Mouse (Mus musculus): ENCODE results near the gene Arl15.

The Arl15 gene

DNA sequence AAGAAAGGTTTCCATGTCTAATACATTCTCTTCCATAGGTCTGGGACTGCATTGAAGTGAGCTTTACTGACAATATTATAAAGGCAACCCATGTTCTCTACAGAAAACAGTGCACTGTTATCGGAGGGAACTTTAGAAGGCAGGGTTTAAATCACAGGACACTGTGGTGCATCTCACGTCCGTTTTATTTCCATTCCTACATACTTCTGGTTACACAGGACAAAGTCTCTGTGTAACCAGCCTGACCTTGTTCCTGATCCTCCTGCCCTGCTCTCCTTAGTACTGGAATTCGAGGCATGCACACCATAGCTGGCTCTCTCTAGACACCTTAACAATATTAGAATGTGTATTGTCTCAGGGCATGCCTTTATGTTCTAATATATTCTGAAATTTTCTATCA, 368.4 kb downstream of the Arl15 start:
- no peak for DNase-seq

DNA sequence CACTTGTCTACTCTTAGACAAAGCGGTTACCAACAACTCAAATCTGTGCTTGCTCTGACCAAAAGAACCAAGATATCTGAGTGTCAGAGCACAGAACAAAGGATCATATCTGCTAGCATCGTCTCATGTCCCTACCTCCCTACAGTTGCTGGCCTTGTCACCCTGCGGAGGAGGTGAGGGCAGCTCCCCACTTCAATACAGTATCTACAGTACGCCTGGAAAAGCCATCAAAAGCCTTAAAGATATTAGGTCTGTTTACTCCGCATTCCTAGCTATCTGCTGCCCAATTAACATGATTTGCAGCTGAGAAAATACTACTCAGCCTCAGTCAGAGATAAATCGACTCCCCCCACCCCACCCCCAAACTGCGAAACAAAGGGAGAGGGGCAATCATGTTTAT, 371.3 kb downstream of the Arl15 start:
- no peak for DNase-seq

DNA sequence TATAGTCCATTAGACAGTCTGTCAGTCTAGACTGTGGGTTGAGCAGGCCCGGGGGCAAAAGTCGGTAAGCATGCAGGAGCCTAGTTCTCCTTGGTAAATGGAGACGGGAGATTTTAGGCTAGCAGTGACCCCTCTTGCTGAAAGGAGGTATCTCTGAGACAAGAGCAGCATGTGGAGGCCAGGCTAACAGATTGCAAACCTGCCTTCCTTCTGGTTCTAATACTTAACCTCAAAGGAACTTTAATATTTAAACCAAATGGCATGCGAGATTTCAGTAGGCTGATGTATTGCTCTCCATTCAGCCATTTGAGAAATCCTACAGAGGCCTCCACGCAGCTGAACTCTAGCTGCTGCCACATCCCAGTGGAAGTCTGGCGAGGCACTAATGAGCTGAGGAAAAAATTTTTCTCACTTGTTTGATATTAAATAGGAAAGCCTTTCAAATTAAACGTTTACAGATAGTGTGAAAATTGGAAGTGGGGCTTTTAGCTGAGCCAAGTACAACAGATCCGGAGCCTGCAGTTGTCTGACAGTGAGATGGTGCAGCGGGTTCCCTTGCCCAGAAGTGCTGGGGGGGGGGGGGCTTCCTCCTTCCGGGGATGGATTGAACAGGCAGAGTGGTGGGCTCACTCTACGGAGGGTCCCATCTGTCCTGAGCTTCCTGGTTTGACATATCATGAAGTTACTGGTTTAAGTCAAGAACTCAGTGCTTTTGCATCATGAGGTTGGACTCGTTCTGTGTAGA, 372.3 kb downstream of the Arl15 start:
- DNase-seq, result no peak

DNA sequence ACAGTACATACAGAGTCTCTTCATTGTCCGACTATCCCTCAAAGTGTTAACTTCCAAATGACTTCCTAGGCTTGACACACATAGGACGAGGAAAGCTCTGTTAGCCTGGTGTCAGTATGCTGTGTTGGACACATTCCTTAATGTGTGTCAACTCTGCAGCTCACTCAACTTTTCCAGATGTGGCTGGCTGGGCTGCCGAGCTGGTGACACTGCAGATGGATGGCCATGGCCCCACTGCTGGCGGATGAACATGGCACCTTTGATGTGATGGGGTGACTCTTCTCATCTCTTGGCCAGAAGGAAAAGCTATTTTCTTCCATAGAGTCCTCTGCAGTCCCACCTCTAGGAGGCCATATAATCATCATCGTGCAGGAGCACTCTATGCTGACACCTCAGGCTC, 375.8 kb downstream of the Arl15 start:
- DNase-seq, result no peak

DNA sequence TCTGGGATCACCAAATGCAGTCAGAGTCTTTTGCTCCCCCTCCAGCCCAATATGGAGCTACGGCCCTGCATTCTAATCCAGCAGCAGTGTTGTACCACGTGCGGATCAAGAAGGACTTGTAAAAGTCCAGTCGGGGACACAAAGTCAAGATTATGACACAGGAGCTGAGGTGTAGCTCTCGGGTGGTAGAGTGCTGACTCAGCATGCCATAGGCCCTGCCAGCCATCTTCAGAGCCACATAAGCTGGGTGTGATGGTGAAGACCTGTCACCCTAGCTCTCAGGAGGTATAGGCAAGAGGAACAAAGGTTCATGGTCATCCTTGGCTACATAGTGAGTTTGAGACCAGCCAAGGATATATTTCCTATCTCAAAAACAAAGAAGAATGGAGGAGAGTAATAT, 377.2 kb downstream of the Arl15 start:
- DNase-seq, result no peak

DNA sequence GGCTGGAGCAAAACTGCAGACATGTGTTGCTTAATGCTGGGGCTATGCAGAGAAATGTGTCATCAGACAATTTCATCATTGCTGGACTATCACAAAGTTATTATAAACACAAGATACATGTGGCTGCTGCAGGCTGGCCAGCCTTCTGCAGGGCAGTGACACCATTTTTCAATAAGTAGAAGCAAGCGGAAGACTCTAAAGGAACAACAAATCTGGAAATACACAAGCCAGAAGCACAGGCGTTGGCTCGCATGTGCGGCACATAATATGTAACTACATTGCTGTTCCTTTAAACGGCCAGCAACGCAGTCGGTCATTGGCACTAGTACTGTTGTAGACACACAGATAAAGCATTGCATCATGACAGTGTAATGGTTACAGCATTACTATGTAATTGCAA, 393.8 kb downstream of the Arl15 start:
- DNase-seq, result no peak

DNA sequence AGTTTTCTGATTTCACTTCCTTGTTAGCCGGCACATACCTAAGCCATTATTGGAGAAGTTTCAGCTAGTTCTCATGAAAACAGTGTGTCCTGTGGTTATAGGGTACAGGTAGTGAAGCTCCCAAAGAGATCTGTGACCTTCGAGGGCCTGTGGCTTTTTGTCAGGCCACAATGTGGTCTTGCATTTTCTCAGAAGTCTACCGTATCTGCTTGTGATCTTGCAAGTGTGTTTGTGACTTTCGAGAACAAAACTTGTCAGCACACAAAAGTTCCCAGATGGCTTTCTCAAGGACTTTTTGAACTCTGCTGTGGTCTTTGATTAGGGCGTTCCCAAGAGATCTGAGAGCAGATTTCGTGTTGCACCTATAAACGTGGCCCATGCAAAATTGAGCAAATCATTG, 394.5 kb downstream of the Arl15 start:
- DNase-seq, result no peak

DNA sequence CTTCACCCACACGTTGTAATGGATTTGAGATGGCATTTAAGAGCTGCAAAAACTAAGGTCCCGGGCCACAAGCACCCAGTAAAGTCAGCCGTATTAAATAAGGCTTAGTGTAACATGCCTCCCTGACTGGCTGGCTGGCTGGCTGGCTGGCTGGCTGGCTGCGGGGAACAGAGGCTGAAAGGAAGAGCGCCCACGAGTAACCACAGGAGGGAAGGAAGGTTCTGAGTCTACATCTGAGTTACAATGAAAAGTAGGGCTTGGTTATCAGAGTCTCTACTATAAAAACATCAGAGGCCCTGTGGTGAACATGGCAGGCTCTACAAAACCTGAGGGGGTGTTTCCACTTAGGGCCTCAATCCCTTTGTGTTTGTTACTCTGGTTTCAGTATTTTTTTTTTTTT, 395.1 kb downstream of the Arl15 start:
- DNase-seq, result no peak

DNA sequence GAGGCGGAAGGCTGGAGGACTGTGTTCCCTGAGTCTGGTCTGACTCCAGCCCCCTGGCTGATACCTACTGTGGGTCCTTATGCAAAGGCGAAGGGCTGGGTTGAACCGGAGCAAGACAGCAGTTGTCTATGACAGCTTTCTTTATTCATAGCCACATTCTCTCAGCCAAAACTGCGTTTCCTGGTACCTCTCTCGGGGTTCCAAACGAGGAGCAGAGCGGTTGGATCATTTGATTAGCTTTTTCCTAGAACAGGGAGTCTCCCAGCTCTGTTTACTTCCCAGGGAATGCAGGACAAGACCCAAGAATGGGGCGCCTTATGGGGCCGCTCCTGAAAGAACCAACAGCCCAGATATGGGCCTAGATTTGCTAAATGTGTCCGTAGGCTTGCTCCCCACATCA, 396.6 kb downstream of the Arl15 start:
- no peak for DNase-seq

DNA sequence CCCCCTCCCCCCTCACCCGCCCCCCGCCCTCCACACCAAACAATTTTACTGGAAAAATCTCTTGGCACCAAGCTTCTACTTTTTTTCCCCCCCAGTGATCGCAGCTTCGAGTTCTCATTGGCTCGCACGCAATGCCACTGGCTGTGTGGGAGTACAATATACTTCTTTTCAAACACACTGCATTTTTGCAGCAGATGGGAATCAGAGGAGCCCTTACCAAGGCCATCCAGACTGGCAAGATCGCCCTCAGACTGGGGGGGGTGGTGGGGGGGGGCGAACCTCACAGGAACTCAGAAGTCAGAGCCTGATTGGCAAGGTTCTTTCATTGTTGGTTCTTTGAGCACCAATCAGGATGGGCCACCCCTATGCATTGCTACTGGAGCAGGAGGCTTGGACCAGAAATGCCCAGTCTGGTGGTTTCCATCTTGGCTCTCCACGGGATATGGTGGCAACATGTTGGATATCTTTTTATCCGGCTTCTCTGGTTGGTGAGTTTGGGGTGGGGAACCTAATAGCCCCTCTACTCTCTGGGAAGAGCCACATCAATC, 404.0 kb downstream of the Arl15 start:
- DNase-seq, result no peak

DNA sequence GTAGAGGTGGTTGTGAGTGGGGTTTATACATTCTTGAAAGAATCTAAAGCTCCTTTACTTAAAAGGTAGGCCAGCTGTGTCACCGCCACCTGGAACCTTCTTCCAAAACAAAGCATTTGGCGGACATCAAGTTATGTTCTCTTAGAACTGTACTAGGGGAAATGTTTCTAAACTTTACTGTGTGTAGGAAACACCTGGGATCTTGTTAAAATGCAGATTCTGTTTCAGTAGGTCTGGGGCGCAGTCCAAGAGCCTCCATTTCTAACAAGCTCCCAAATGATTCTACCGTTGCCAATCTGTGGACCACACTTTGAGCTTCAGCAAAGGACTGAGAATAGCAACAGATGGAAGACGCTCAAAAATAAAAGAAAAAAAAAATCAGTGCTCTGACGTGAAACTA, 405.4 kb downstream of the Arl15 start:
- DNase-seq, result no peak

DNA sequence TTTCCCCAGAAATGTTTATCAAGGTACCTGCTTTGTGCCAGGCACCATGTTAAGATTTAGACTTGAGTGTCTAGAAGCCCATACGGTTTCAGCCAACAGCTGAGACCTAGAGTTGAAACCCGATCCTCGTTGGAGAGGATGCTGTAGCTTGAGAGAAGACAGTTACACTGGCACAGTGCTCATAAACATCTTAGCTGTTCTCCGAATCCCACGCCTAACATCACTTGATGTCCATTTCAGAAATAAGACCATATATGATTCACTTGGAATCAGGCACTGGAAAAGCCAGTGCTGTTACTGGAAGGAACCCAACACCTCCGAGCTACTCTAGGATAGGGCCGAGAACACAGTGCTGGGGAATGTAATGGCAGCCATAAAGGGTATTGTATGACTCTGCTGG, 406.2 kb downstream of the Arl15 start:
- no peak for DNase-seq

DNA sequence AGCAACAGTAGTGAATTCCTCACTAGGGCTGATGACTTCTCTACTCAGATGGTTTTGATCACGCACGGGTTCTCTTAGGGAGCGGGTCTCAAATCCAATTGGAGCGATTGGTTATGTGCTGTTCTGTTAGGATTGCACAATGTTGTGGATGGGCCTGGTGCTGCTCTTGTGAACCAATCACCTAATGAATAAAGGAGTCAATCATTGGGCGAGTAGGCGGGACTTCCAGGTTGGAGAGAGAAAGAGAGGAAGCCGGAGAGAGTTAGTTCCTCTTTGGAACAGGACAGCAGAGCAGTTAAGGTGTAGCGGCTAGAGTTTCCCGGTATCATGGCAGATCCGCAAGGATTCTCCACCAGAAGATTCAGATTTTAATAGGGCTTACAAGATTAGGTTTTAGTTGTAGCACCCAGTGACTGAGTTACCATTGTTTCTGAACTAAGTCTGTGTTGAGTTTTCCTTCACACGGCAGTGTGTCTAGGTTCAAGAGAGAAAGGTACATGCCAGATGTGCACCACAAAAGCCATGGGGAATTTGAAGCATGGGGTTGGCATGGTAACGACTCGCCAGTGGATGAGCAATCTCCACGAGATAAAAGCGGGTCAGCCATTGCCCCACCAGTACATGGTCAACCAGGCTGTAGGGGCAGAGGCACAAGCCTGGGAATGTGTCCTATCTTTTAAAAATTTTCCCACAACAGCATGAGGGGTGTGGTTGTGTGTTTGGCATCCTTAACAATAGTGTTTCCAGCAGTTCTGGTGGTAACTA, 408.7 kb downstream of the Arl15 start:
- DNase-seq, result no peak
